Mouse (Mus musculus) left cerebral cortex, postnatal 4 days (tissue): ENCODE data around the gene Sccpdh. TPM values are rescaled to one million over a fixed set of nuclear protein-coding genes. Genes with fewer than 3 reads are reported as not detected.
A peak's percentile ranks its signal among the peaks of the same experiment; 100 is the strongest.
"Not testable (repeated sequence)": the region's sequence is repeated elsewhere in the genome, so short reads cannot be mapped to it uniquely, and the experiment has no call there.

ENCODE experiments used
- DNase-seq: peaks from one replicate; pipeline ENCODE4 v3.0.0-alpha.2; 2022
- intact Hi-C: fragments of 180-260 bp; cut with DNase I; formaldehyde crosslinking; loops from one replicate; pipeline ENCODE4 v1.15.1; 2025
- total RNA-seq, 2 experiments: library from RNA; stranded (reverse); gene quantifications; 2 replicates each; pipeline ENCODE4 v1.2.3; 2021

Sccpdh gene
- total RNA-seq, 2 experiments from 2014 or later, result 88.3 to 88.5 TPM

DNA sequence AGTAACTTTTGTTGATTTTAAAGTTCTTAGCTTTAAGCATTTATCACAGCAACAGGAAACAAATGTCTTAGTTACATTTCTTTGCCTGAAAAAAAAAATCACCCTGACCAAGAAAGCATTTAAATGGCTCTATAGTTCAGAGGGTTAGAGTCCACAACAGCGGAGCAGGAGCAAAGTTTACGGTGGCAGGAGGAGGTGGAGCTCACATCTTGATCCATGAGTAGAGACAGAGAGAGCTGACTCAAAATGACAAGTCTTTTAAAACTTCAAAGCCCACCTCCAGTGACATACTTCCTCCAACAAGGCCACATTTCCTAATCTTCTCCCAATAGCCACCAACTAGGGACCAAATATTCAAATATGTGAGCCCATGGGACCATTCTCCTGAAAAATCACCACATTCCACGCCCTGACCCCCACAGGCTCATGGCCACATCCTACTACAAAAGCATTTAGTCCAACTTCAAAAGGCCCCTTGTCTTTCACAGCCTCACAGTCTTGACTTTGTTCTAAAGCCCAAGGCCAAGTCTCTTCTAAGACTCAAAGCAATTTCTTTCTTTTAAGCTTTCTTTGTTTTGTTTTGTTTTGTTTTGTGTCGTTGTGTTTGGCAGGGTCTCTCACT lies 3.6 kb upstream of the Sccpdh start:
- no peak for DNase-seq
- intact Hi-C loops, result loop anchor here (10.0 kb wide), 1 partner anchor 160 kb away; no protein-coding TSS in a partner anchor

DNA sequence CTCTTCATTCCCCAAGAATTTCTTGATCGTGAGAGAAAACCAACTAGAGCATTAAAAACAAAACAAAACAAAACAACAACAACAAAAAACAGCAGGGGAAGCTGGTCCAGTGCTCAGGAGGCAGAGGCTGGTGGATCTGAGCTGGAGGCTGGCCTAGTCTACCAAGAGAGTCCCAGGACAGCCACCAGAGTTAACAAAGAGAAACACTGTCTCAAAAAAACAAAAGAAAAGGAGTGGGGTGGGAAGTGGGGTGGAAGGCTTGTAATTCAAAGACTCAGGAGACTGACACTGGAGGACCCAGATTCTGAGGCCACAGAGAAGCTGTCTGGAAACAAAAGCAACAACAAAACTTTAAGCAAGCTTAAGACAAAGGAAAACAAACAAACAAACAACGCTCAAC lies 1.0 kb upstream of the Sccpdh start:
- intact Hi-C loops, result loop anchor here (10.0 kb wide), 1 partner anchor 162 kb away; no protein-coding TSS in a partner anchor
- no peak for DNase-seq

DNA sequence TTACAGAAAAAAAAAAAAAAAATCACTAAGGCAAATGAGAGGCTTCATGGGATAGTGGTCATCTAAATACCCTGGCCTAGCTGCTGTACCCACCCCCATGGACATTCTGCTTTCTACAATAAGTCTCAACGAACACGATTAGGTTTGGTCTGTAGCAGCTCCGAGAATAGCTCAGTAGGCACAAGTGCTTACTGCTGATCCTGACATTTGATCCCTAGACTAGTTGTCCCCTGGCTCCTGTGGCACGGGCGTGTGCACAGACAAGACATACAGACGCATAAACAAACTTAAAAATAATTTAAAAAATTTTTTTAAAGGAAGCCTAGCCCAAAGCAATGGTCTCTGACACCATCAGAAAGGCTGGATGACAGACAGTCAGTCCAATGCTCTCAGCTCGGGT lies 560 bp upstream of the Sccpdh start:
- intact Hi-C loops, result loop anchor here (10.0 kb wide), 1 partner anchor 163 kb away; no protein-coding TSS in a partner anchor
- no peak for DNase-seq

DNA sequence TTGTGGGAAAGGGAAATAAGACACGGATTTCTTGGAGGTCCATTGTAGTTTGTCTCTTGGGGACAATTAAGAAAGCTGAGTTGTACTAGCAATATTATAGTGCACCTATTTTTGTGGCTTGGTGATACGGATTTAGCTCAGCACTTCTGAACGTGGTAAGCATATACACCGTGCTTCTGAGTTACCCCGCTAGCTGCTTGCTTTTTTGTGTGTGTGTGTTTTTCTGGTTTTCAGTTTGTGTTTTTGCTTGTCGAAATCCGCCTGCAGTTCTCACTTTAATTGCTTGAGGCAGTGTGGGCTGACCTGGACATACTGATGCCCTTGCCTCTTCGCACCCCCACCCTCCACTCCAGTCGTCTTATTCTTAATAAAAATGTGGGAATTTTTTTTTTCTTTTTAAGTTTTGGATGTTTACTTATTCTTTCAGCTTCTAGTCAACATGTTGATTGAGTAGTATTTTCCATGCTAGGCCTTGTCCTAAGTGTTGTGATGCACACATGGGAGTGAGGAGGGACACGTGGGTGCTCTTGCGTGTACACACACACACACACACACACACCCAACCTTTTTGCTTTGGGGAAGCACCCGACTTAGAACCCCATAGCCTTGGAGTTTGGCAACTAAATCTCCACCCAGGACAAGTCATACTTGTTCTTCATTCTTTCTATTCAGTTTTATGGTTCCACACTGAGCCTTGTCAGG lies 977 bp downstream of the Sccpdh start:
- peak; percentile 13 for DNase-seq
- intact Hi-C loops, result loop anchor here (10.0 kb wide), 1 partner anchor 164 kb away; no protein-coding TSS in a partner anchor

DNA sequence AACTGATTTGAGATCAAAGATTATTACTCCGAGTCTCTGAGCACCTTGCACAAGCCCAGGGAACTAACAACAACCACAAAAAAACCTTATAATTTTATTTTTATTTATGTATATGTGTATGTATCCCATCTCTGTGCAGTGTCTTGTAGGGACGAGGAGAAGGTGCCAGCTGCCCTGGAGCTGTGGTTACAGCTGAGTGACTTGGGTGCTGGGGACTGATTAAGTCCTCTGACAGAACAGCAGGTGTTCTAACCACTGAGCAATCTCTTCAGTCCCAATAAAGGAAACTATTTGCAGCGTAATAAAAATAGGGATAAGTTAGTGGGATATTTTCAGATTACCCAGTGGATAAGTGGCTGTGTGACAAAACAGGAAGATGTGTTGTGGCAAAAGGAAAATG lies 6.3 kb downstream of the Sccpdh start:
- no peak for DNase-seq
- intact Hi-C loops, result no loop called here

DNA sequence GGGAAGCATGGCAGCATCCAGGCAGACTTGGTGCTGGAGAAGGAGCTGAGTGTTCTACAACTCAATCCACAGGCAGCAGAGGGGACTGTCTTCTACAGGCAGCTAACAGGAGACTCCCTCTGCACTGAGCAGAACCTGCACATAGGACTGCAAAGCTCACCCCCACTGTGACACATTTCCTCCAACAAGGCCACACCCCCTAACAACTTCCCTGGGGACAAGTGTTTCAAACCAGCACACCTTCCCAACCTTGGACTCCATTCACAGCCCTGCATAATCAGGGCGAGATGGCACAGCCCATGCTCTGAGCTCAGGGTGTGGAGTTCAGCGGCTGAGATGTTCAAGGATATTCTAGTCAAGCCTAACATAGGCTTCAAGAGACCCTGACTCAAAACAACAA lies 9.0 kb downstream of the Sccpdh start:
- DNase-seq, result no peak
- intact Hi-C loops, result no loop called here

DNA sequence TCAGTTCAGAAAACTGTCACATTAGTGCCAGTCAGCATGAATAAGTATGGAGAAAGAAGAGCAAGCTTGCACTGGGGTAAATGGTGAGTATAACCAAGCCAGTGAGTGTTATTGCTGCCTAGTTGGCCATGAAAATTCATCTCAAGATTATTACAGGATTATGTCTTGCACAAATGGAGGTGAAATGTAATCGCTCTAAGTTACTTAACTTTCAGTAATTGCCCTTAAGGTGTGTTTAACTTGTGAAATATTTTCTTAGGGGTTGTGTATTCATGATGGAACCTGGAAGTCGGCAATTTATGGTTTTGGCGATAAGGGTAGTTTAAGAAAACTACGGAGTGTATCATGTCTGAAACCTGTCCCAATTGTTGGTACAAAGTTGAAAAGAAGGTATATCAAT lies 11.3 kb downstream of the Sccpdh start:
- DNase-seq, result no peak
- intact Hi-C loops, result no loop called here

DNA sequence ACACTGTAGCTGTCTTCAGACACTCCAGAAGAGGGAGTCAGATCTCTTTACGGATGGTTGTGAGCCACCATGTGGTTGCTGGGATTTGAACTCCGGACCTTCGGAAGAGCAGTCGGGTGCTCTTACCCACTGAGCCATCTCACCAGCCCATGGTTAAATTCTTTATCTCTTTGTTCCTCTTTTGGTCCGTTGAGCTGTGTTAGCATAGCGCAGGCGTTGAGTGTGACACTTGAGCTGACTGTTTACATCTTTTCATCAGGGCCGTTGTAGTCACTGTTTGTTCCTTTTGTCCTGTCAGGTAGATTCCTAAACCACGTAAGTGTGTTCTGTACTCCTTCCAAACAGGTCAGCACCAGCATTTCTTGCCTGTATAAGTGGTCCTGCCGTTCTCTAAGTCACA lies 14.7 kb downstream of the Sccpdh start:
- DNase-seq, result not testable (repeated sequence)
- intact Hi-C loops, result loop anchor here (10.0 kb wide), 1 partner anchor 92 kb away; no protein-coding TSS in a partner anchor

DNA sequence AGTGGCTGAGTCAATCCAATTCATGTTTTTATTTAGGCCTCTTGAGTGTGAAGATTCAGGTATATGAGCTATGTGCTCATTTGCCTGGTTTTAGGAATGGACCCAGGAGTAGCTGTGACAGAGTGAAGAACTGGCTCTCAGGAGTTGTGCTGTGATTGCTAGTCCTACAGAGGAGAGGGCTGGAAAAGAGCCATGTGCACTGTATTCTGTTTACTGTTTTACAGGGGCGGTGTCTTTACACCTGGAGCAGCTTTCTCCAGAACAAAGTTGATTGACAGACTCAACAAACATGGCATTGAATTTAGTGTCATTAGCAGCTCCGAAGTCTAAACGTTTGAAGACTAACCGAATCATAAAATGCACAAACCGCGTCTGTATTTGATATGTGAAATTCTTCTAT lies 18.3 kb downstream of the Sccpdh start:
- DNase-seq, result no peak

DNA sequence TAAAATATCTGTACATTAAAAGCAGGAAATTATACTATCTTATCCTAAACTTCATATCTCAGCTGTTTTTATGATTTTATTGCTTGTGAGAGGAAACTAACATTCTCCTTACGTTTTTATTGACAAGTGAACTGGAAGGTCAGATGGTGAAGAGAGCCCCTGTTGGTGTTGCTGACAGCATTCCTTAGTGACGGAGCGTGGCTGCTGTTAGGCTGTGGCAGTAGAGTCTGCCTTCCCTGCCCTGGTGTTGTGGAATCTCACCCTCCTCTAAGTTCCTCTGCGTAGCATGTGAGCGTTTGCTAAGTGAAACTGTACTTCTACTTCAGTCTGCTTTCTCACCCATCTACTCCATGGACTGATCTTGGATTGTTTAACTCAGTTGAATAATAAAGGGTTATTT lies 18.8 kb downstream of the Sccpdh start:
- intact Hi-C loops, result loop anchor here (10.0 kb wide), 1 partner anchor 88 kb away; no protein-coding TSS in a partner anchor

More for the DNA sequence above, 18.3 kb downstream of the Sccpdh start:
- intact Hi-C loops, result loop anchor here (10.0 kb wide), 1 partner anchor 88 kb away; no protein-coding TSS in a partner anchor

DNA sequence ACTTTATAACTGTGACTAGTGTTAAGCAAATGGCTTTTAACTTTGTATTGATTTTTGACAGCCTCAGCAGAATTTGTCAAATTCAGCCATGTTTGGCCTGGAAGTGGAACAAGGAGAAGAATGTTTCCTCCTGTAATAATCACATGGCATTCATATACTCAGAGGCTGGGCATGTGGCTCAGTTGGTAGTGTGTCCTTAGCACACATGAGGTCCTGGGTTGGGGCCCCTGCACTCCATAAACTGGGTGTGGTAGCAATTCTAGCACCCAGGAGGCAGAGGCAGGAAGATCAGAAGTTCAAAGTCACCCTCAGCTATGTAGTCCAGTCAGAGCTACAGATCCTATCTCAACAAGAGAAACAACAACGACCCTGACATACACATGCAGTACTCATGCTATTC lies 19.3 kb downstream of the Sccpdh start:
- no peak for DNase-seq
- intact Hi-C loops, result loop anchor here (10.0 kb wide), 1 partner anchor 87 kb away; no protein-coding TSS in a partner anchor

More for the DNA sequence above, 18.8 kb downstream of the Sccpdh start:
- no peak for DNase-seq

DNA sequence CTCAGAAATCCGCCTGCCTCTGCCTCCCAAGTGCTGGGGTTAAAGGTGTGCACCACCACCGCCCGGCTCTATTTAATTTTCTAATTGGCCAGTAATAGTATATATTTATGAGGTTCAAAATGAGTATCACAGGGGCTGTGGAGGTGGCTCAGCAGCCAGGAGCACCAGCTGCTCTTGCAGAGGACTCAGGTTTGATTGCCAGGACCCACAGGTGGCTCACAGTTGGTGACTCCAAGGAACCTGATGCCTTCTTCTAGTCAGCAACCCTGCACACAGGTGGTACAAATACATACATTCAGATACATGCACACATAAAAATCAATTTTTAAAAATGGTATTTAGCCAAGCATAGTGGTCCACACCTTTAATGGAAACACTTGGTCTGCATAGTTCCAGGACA lies 20.0 kb downstream of the Sccpdh start:
- peak; percentile 17 for DNase-seq
- intact Hi-C loops, result loop anchor here (10.0 kb wide), 1 partner anchor 87 kb away; no protein-coding TSS in a partner anchor

DNA sequence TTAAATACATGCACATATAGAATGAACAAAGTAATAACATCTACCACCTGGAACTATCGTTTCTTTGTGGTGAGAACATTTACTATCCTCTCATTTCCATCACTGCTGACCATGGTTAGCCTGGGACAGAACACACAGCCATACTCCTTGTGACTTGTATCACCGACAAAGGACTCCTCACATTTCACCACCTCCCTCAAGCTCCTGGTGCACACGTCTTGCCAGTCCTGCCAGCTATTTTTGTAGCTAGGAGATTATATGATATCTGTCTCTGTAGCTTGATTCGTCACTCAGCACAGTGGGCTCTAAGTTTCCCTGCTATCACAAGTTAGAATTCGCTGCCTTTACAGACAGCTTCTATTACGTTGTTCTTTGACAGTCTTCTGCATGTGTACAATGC lies 20.4 kb downstream of the Sccpdh start:
- intact Hi-C loops, result loop anchor here (10.0 kb wide), 1 partner anchor 86 kb away; no protein-coding TSS in a partner anchor
- DNase-seq, result no peak

DNA sequence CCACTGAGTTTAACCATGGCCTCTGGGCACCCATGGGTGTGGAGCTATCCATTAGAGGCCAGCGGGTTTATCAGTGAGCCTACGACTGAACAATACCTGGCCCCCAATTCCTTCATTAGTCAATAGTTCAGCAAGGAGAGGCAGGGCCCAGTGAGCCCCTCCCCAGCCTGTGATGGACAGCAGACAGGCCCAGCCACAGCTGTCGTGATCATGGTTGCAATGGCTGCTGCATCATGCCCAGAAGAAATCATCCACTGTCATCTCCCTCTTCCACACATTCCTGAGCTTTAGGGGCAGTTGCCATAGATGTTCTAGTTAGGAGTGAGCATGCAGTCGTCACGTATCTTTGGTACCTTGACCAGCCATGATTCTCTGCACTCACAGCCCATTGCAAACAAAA lies 20.9 kb downstream of the Sccpdh start:
- no peak for DNase-seq

DNA sequence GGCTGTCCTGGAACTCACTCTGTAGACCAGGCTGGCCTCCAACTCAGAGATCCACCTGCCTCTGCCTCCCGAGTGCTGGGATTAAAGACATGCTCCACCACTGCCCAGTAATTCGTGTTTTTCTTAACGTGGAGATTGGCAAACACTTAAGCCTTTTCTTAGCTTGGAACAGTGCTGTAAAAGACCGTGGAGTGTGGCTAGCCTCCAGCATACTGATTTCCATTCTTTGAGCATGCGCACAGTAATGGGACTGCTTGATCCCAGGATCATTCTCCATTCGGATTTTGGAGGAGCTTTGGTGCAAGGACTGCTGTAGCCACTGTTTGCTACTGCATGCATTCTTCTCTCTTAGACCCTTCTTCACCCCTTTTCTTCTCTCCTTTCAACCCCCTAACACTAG lies 21.5 kb downstream of the Sccpdh start:
- DNase-seq, result no peak
- intact Hi-C loops, result loop anchor here (10.0 kb wide), 1 partner anchor 85 kb away; no protein-coding TSS in a partner anchor

More for the DNA sequence above, 20.9 kb downstream of the Sccpdh start:
- intact Hi-C loops, result loop anchor here (10.0 kb wide), 1 partner anchor 86 kb away; no protein-coding TSS in a partner anchor

DNA sequence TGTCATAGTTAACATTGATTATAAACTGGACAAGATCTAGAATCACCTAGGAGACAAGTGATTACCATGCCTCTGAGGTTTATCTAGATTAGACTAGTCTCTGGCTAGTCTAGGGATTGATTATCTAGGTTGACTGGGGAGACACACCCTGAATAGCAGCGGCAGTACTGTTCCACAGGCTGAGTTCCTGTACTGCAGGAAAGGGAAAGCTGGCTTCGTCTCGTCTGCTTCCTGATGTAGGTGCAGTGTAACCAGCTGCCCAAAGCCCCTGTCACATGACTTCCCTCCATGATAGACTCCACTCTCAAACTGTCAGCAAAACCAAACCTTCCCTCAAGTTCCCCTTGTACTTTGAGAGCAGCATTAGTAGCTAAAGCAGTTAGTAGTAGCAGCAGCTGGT lies 36.1 kb downstream of the Sccpdh start:
- intact Hi-C loops, result no loop called here
- DNase-seq, result no peak

DNA sequence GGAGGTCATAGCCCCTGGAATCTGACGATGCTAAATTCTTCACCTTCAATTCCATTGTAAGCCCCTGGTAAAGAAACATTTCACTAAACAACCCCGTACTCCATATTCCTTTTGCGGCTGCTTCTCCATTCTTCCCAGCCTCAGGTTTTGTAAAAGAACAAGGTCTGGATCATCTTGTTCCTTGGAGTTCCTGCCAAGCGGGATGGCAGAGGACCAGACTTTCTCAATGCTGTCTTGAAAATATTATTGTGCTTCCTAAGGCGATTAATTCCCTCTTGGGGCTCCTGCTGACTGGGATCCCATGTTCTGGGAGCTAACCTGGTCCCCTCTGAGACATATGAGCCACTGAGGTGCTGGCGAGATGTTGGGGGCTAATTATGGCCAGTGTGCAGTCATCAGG lies 37.1 kb downstream of the Sccpdh start:
- intact Hi-C loops, result no loop called here
- no peak for DNase-seq

DNA sequence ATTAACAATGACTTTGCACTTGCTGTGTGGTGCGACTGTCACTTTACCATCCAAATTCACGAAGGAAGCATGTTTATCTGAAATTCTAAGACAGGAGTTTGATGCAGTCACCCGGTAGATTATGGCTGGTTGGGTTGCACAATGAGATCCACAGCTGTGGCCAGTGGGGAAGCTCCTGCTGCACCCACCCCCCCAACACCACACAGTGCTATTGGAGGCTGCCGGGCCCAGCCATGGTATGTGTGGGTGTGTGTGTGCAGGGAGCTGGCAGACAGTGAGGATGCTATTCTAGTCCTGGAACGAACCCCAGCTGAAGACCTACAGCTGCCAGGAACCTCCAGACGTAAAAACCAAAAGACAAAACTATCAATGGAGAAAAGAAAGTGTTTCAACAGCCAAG lies 41.4 kb downstream of the Sccpdh start:
- DNase-seq, result peak; percentile 15
- intact Hi-C loops, result no loop called here

DNA sequence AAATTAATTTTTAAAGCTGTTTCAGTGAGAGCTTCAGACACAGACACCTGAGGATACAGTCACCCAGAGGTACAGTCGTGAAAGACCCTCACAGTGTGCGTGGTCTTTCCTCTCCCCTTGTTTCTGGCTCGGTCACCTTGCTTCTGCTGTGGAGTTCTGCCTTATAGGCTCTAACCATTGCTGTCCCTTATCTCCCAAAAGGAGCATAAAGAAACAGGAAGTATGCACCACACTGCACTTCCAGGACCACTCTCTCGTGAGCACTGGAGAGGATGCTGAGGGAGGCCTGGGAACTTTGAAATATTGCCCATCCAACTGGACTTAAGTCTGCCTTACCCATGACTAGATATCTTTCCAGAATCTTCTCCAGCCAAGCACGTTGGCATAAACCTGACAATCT lies 42.7 kb downstream of the Sccpdh start:
- intact Hi-C loops, result no loop called here
- DNase-seq, result no peak

DNA sequence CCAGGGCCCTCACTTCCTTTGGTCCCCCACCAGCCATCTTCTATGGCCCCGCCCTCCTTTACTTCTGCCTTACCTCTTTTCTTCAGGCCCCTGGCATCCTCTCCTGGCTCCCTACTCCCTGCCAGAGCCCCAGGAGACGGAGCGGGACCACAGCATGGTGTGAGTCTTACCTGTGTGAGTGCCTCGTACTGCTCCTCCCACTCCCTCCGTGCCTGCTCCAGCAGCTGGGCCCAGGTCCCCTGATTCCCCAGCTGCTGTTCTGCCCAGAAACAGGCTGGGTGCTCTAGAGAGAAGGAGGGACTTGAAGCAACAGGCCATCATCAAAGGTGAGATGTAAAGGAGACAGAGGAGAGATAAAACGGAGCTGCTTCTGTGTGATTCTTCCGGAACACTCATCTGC lies 44.6 kb downstream of the Sccpdh start:
- DNase-seq, result no peak
- intact Hi-C loops, result no loop called here

DNA sequence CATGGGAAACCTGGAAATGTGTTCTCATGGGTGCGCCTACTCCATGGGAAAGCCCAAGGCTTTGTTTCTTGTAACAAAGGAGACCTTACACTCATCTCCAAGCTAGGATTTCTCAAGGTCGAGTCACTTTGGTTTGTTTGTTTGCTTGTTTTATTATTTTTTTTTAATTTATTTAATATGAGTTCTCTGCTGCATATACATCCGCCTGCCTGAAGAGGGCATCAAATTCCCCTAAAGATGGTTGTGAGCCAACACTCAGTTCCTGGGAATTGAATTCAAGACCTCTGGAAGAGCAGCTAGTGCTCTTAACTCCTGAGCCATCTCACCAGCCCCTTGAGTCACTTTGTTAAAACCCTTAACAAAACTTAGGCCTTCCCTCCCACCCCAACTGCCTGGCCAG lies 45.4 kb downstream of the Sccpdh start:
- intact Hi-C loops, result no loop called here
- no peak for DNase-seq

DNA sequence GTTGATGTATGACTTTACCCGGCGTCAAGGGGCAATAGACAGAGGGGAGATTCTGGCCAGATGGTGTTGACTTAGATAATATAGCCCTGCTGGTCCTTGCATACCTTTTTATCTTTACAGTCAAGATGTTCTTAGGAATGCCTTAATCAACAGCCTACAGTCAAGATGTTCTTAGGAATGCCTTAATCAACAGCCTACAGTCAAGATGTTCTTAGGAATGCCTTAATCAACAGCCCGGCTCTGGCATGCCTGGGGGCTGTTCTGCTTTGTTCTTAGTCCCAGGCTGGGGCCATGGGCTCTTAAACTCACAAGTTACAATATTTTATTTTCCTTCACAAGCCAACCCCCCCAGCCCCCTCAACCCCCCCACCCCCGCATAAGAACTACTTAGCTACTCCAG lies 47.3 kb downstream of the Sccpdh start:
- DNase-seq, intact Hi-C loops: not testable (repeated sequence)
